Mouse (Mus musculus) MEL (cell line): ENCODE results near the gene Gng12. TPM values are rescaled to one million over a fixed set of nuclear protein-coding genes. Genes with fewer than 3 reads are reported as not detected.

ENCODE experiments used
- DNase-seq: peaks from one replicate; pipeline ENCODE4 v3.0.0; 2011; ENCODE audit warnings: low read depth, low spot score
- H3K27ac ChIP-seq: 2 replicates; pipeline ENCODE4 v1.5.1; 2012; ENCODE audit warnings: low read depth, mild to moderate bottlenecking, control low read depth, low read length, moderate library complexity; ENCODE audit not compliant: control insufficient read depth
- H3K27me3 ChIP-seq, 2 experiments: fragments of 150-350 bp in 1 of 2; sonication (generic) in 1 of 2; 2 replicates each; pipeline ENCODE4 v1.6.1; 2012; ENCODE audit warnings: low read length in 2 of 2, mild to moderate bottlenecking in 2 of 2, improper control_type of control experiment in 1 of 2, moderate library complexity in 1 of 2; ENCODE audit not compliant: insufficient read depth in 2 of 2, control insufficient read depth in 1 of 2
- H3K36me3 ChIP-seq, 2 experiments: 2 replicates each; pipeline ENCODE4 v1.6.1; 2012 to 2014; ENCODE audit warnings: low read length in 2 of 2, improper control_type of control experiment in 1 of 2, inconsistent platforms in 1 of 2, mild to moderate bottlenecking in 1 of 2; ENCODE audit not compliant: insufficient read depth in 2 of 2, control insufficient read depth in 1 of 2
- H3K4me1 ChIP-seq, 2 experiments: fragments of 150-350 bp in 1 of 2; sonication (generic) in 1 of 2; 2 replicates each; pipeline ENCODE4 v1.6.1; 2012; ENCODE audit warnings: low read length in 2 of 2, improper control_type of control experiment in 1 of 2, mild to moderate bottlenecking in 1 of 2; ENCODE audit not compliant: insufficient read depth in 2 of 2, control insufficient read depth in 1 of 2
- H3K4me3 ChIP-seq, 2 experiments: fragments of 150-350 bp in 1 of 2; sonication (generic) in 1 of 2; 2 replicates each; pipeline ENCODE4 v1.5.1; 2012; ENCODE audit warnings: low read depth in 2 of 2, low read length in 2 of 2, mild to moderate bottlenecking in 2 of 2, moderate library complexity in 2 of 2, control low read depth in 1 of 2, improper control_type of control experiment in 1 of 2; ENCODE audit not compliant: control insufficient read depth in 1 of 2, insufficient read depth in 1 of 2
- H3K79me2 ChIP-seq: 2 replicates; pipeline ENCODE4 v1.6.1; 2012; ENCODE audit warnings: mild to moderate bottlenecking, low read length, moderate library complexity; ENCODE audit not compliant: control insufficient read depth, poor library complexity, insufficient read depth
- H3K9ac ChIP-seq: 2 replicates; pipeline ENCODE4 v1.6.1; 2012; ENCODE audit warnings: low read depth, mild to moderate bottlenecking, control low read depth, low read length, moderate library complexity; ENCODE audit not compliant: control insufficient read depth, poor library complexity, severe bottlenecking
- H3K9me3 ChIP-seq: fragments of 150-350 bp; sonication (generic); replicated peaks from 2 replicates; pipeline ENCODE4 v1.6.1; 2012; ENCODE audit warnings: mild to moderate bottlenecking, low read length, improper control_type of control experiment, moderate library complexity; ENCODE audit not compliant: insufficient read depth
- BHLHE40 ChIP-seq: IDR thresholded peaks from 2 replicates; pipeline ENCODE4 v1.6.1; 2012; ENCODE audit warnings: low read depth, mild to moderate bottlenecking, inconsistent platforms, low read length, improper control_type of control experiment, borderline replicate concordance
- CHD2 ChIP-seq: IDR thresholded peaks from 2 replicates; pipeline ENCODE4 v1.6.1; 2011; ENCODE audit warnings: low read length, improper control_type of control experiment
- CTCF ChIP-seq, 3 experiments: IDR thresholded peaks in 2 of 3; conservative IDR thresholded peaks in 1 of 3; 2 replicates each; pipeline ENCODE4 v1.5.1; 2011 to 2012; ENCODE audit warnings: low read length in 3 of 3, low read depth in 2 of 3, mild to moderate bottlenecking in 2 of 3, improper control_type of control experiment in 1 of 3, inconsistent platforms in 1 of 3, mixed read lengths in 1 of 3, moderate library complexity in 1 of 3; ENCODE audit not compliant: control insufficient read depth in 1 of 3, insufficient read depth in 1 of 3, poor library complexity in 1 of 3, severe bottlenecking in 1 of 3
- E2F4 ChIP-seq: IDR thresholded peaks from 2 replicates; pipeline ENCODE4 v1.6.1; 2011; ENCODE audit warnings: low read depth, low read length, improper control_type of control experiment, borderline replicate concordance
- EP300 ChIP-seq, 2 experiments: IDR thresholded peaks; 2 replicates each; pipeline ENCODE4 v1.6.1; 2011; ENCODE audit warnings: improper control_type of control experiment in 2 of 2, low read length in 2 of 2, low read depth in 1 of 2, mild to moderate bottlenecking in 1 of 2
- ETS1 ChIP-seq: IDR thresholded peaks from 2 replicates; pipeline ENCODE4 v1.6.1; 2012; ENCODE audit warnings: low read depth, mild to moderate bottlenecking, inconsistent platforms, low read length, improper control_type of control experiment, moderate library complexity
- GABPA ChIP-seq: IDR thresholded peaks from 2 replicates; pipeline ENCODE4 v1.6.1; 2012; ENCODE audit warnings: low read depth, mild to moderate bottlenecking, inconsistent platforms, low read length, improper control_type of control experiment, moderate library complexity
- GATA1 ChIP-seq: IDR thresholded peaks from 2 replicates; pipeline ENCODE4 v1.6.1; 2011; ENCODE audit warnings: low read depth, low read length, improper control_type of control experiment
- HCFC1 ChIP-seq: IDR thresholded peaks from 2 replicates; pipeline ENCODE4 v1.6.1; 2012; ENCODE audit warnings: low read depth, mild to moderate bottlenecking, inconsistent platforms, low read length, improper control_type of control experiment, moderate library complexity
- JUND ChIP-seq: IDR thresholded peaks from 2 replicates; pipeline ENCODE4 v1.6.1; 2011; ENCODE audit warnings: low read depth, mild to moderate bottlenecking, improper control_type of control experiment, low read length
- KAT2A ChIP-seq: conservative IDR thresholded peaks from 2 replicates; pipeline ENCODE4 v1.6.1; 2012; ENCODE audit warnings: low read depth, low read length, improper control_type of control experiment, inconsistent platforms
- MAFK ChIP-seq: IDR thresholded peaks from 2 replicates; pipeline ENCODE4 v1.6.1; 2011; ENCODE audit warnings: low read depth, mild to moderate bottlenecking, low read length, improper control_type of control experiment, borderline replicate concordance
- MAX ChIP-seq: IDR thresholded peaks from 2 replicates; pipeline ENCODE4 v1.6.1; 2011; ENCODE audit warnings: low read length, improper control_type of control experiment
- MAZ ChIP-seq: IDR thresholded peaks from 2 replicates; pipeline ENCODE4 v1.6.1; 2012; ENCODE audit warnings: low read depth, mild to moderate bottlenecking, inconsistent platforms, low read length, improper control_type of control experiment
- MEF2A ChIP-seq: IDR thresholded peaks from 2 replicates; pipeline ENCODE4 v1.6.1; 2014; ENCODE audit warnings: low read depth, mild to moderate bottlenecking, inconsistent platforms, low read length, improper control_type of control experiment; ENCODE audit not compliant: poor library complexity, insufficient replicate concordance, severe bottlenecking; ENCODE audit errors: extremely low read depth
- NRF1 ChIP-seq: IDR thresholded peaks from 2 replicates; pipeline ENCODE4 v1.6.1; 2014; ENCODE audit warnings: low read depth, mild to moderate bottlenecking, inconsistent platforms, low read length, improper control_type of control experiment, moderate library complexity; ENCODE audit not compliant: poor library complexity, insufficient read depth, severe bottlenecking
- POLR2AphosphoS2 ChIP-seq: IDR thresholded peaks from 2 replicates; pipeline ENCODE4 v1.6.1; 2011; ENCODE audit warnings: low read length, improper control_type of control experiment
- RAD21 ChIP-seq: IDR thresholded peaks from 2 replicates; pipeline ENCODE4 v1.6.1; 2011; ENCODE audit warnings: mild to moderate bottlenecking, low read depth, low read length, improper control_type of control experiment
- RCOR1 ChIP-seq: IDR thresholded peaks from 2 replicates; pipeline ENCODE4 v1.6.1; 2012; ENCODE audit warnings: low read depth, mild to moderate bottlenecking, inconsistent platforms, low read length, improper control_type of control experiment
- SMC3 ChIP-seq: IDR thresholded peaks from 2 replicates; pipeline ENCODE4 v1.6.1; 2011; ENCODE audit warnings: low read depth, low read length, improper control_type of control experiment
- TBP ChIP-seq: IDR thresholded peaks from 2 replicates; pipeline ENCODE4 v1.8.0; 2011; ENCODE audit warnings: low read depth, low read length, improper control_type of control experiment
- TCF12 ChIP-seq: IDR thresholded peaks from 2 replicates; pipeline ENCODE4 v1.6.1; 2014; ENCODE audit warnings: low read depth, mild to moderate bottlenecking, inconsistent platforms, low read length, improper control_type of control experiment, moderate library complexity
- USF2 ChIP-seq, 2 experiments: IDR thresholded peaks; 2 replicates each; pipeline ENCODE4 v1.6.1; 2011 to 2012; ENCODE audit warnings: improper control_type of control experiment in 2 of 2, low read length in 2 of 2, borderline replicate concordance in 1 of 2, inconsistent platforms in 1 of 2, low read depth in 1 of 2, mild to moderate bottlenecking in 1 of 2; ENCODE audit not compliant: insufficient read depth in 1 of 2
- ZC3H11A ChIP-seq: IDR thresholded peaks from 2 replicates; pipeline ENCODE4 v1.6.1; 2012; ENCODE audit warnings: low read depth, mild to moderate bottlenecking, inconsistent platforms, low read length, improper control_type of control experiment
- ZKSCAN1 ChIP-seq: IDR thresholded peaks from 2 replicates; pipeline ENCODE4 v1.6.1; 2012; ENCODE audit warnings: low read depth, mild to moderate bottlenecking, inconsistent platforms, low read length, improper control_type of control experiment, moderate library complexity
- ZMIZ1 ChIP-seq: IDR thresholded peaks from 2 replicates; pipeline ENCODE4 v1.6.1; 2012; ENCODE audit warnings: low read depth, mild to moderate bottlenecking, inconsistent platforms, low read length, improper control_type of control experiment, moderate library complexity
- polyA plus RNA-seq, 2 experiments: library from polyadenylated mRNA; stranded (reverse) in 1 of 2; unstranded in 1 of 2; fragments of >175 nt in 1 of 2; fragments of >200 nt in 1 of 2; gene quantifications; 2 replicates each; pipeline versions ENCODE4 v1.2.1 to v1.2.4; 2012; ENCODE audit warnings: low replicate concordance in 2 of 2, low read depth in 1 of 2; ENCODE audit not compliant: insufficient read length in 2 of 2, insufficient read depth in 1 of 2, missing spikeins in 1 of 2
- total RNA-seq: library from RNA; depleted of rRNA; stranded (reverse); fragments of 300-350 nt; gene quantifications from 2 replicates; pipeline ENCODE4 v1.2.3, GENCODE M21; 2012

The Gng12 gene
- total and polyA plus RNA-seq, 3 experiments: 16.8 to 44.0 TPM; not detected in 1

- Histone ChIP-seq H3K4me3 (no peak overlapping the region), H3K79me2 (no peaks in the 10 kb centered on the region), H3K27ac (no peak overlapping the region), H3K27me3 (no peaks in the 10 kb centered on the region), H3K36me3 (peaks cover 0 to 30% of the 10 kb centered on the region in 2 experiments; a peak in 2 of 4 replicates), H3K4me1 (peaks cover 11 to 13% of the 10 kb centered on the region in 2 experiments), H3K9ac (no peak overlapping the region), H3K9me3 (no peaks in the 10 kb centered on the region)
- DNase-seq: no peak
- 0 out of 2 replicates have a peak, but pooled peaks have one; percentile 2 for TF ChIP-seq ETS1
- TF ChIP-seq CTCF (IDR thresholded peaks at IDR 0.05 in 2 of 3, conservative IDR thresholded peaks at IDR 0.05 in 1 of 3; ENCODE audit: control insufficient read depth in 1 of 3, insufficient read depth in 1 of 3, low read depth in 2 of 3, low read length in 3 of 3, poor library complexity in 1 of 3, severe bottlenecking in 1 of 3): no peak
These were observed 153.5 kb downstream of the Gng12 start for GRCm38 (mm10) chr6:67049695-67050038.

- Histone ChIP-seq H3K9me3 (no peaks in the 10 kb centered on the region), H3K4me1 (peaks cover 8 to 12% of the 10 kb centered on the region in 2 experiments), H3K9ac (no peak overlapping the region)
These were observed 153.9 kb downstream of the Gng12 start for GRCm38 (mm10) chr6:67050063-67050462.

GRCm38 (mm10) chr6:67056108-67056888 lies 160.1 kb downstream of the Gng12 start:
- Histone ChIP-seq H3K9me3 (no peaks in the 10 kb centered on the region), H3K4me3 (peak overlapping the region; percentile 48 to 58), H3K27ac (peak overlapping the region; percentile 84), H3K36me3 (peaks cover 0 to 25% of the 10 kb centered on the region in 2 experiments; a peak in 2 of 4 replicates), H3K79me2 (no peaks in the 10 kb centered on the region), H3K9ac (peak overlapping the region; percentile 52), H3K27me3 (no peaks in the 10 kb centered on the region), H3K4me1 (peaks cover 11 to 16% of the 10 kb centered on the region in 2 experiments)
- peak; percentile 88 for DNase-seq
- TF ChIP-seq MAZ (peak; percentile 25; the same call in 1 of the 2 replicates), MEF2A (no peak), USF2 (IDR thresholded peaks at IDR 0.05; ENCODE audit: borderline replicate concordance in 1 of 2, insufficient read depth in 1 of 2, low read depth in 1 of 2, low read length in 2 of 2) (no peak), BHLHE40 (0 out of 2 replicates have a peak, but pooled peaks have one; percentile 24), SMC3 (0 out of 2 replicates have a peak, but pooled peaks have one; percentile 10), RCOR1 (peak; percentile 47; the same call in 1 of the 2 replicates), ZMIZ1 (no peak; the same call in 1 of the 2 replicates), RAD21 (peak; percentile 23), ZC3H11A (no peak), E2F4 (no peak), NRF1 (peak; percentile 44; the same call in 1 of the 2 replicates), KAT2A (no peak; the same call in 1 of the 2 replicates), TBP (peak; percentile 56; the same call in 1 of the 2 replicates), TCF12 (peak; percentile 23; the same call in 1 of the 2 replicates)

More at GRCm38 (mm10) chr6:67050063-67050462, 153.9 kb downstream of the Gng12 start:
- Histone ChIP-seq H3K36me3 (peaks cover 0 to 27% of the 10 kb centered on the region in 2 experiments; a peak in 2 of 4 replicates), H3K27ac (no peak overlapping the region), H3K4me3 (no peak overlapping the region), H3K27me3 (no peaks in the 10 kb centered on the region), H3K79me2 (no peaks in the 10 kb centered on the region)
- TF ChIP-seq MAX (no peak), NRF1 (no peak), HCFC1 (no peak), POLR2AphosphoS2 (no peak), E2F4 (no peak), ZC3H11A (no peak), USF2 (IDR thresholded peaks at IDR 0.05; ENCODE audit: borderline replicate concordance in 1 of 2, insufficient read depth in 1 of 2, low read depth in 1 of 2, low read length in 2 of 2) (no peak), EP300 (IDR thresholded peaks at IDR 0.05; ENCODE audit: low read depth in 1 of 2, low read length in 2 of 2) (no peak), RCOR1 (no peak), ZKSCAN1 (no peak), CTCF (IDR thresholded peaks at IDR 0.05 in 2 of 3, conservative IDR thresholded peaks at IDR 0.05 in 1 of 3; ENCODE audit: control insufficient read depth in 1 of 3, insufficient read depth in 1 of 3, low read depth in 2 of 3, low read length in 3 of 3, poor library complexity in 1 of 3, severe bottlenecking in 1 of 3) (no peak), JUND (no peak), CHD2 (no peak), MAFK (no peak), GATA1 (no peak), GABPA (no peak)
- no peak for DNase-seq
